Comparison of ENCODE assay signal across 33 mouse cellular contexts in genomic region chr17:34272102-34272501, GRCm38 (mm10). TPM values are rescaled to one million over a fixed set of nuclear protein-coding genes. Genes with fewer than 3 reads are reported as not detected.
DNase-seq lines count a peak whose midpoint lies in the region; ATAC-seq and TF ChIP-seq lines count a peak whose summit lies in the region.
"Had no signal": no experiment of that assay in that cellular context is flagged by ENCODE, and none has a peak within 500 bp of the region (broad histone marks: within the 10 kb centered on the region; RNA-seq: fewer than 3 reads in every experiment).

No protein-coding gene starts in this region.

- no peaks in the 10 kb centered on the region for H3K36me3 ChIP-seq in heart, adult 2 months (ENCODE audit: control insufficient read depth, insufficient read depth, low read length)
- no peaks in the 10 kb centered on the region for H3K36me3 ChIP-seq in kidney, postnatal 0 days (ENCODE audit: insufficient read depth, low read length)
- no peaks in the 10 kb centered on the region for H3K36me3 ChIP-seq in midbrain, embryonic 14.5 days (ENCODE audit: control insufficient read depth, insufficient read depth, low read length)
- H3K36me3 ChIP-seq: embryonic facial prominence, embryonic 12.5 days; embryonic facial prominence, embryonic 15.5 days; forebrain, embryonic 15.5 days had no signal

- H3K9me3 ChIP-seq in kidney, postnatal 0 days (replicated peaks; ENCODE audit: low read length): no peaks in the 10 kb centered on the region
- H3K9me3 ChIP-seq in midbrain, embryonic 14.5 days (ENCODE audit: control insufficient read depth, low read length): no peaks in the 10 kb centered on the region
- H3K9me3 ChIP-seq: embryonic facial prominence, embryonic 12.5 days; forebrain, embryonic 15.5 days had no signal

- H3K4me3 ChIP-seq in heart, adult 2 months: no peak overlapping the region
- no peak overlapping the region for H3K4me3 ChIP-seq in kidney, postnatal 0 days (replicated peaks; ENCODE audit: low read depth, low read length)
- H3K4me3 ChIP-seq in midbrain, embryonic 14.5 days (replicated peaks; ENCODE audit: low read depth, low read length): no peak overlapping the region
- H3K4me3 ChIP-seq: embryonic facial prominence, embryonic 12.5 days; embryonic facial prominence, embryonic 15.5 days; forebrain, embryonic 15.5 days had no signal

- DNase-seq in CD4-positive, CD25-positive, alpha-beta regulatory T cell, adult 2 months (ENCODE audit: low read depth, low spot score): peak; percentile 37
- no peak for DNase-seq in heart, adult 2 months
- DNase-seq in heart, adult 18-20 months: no peak
- peak; percentile 28 for DNase-seq in kidney, postnatal 0 days (ENCODE audit: low spot score)
- no peak for DNase-seq in kidney, postnatal 36 days
- peak; percentile 43 for DNase-seq in induced T-regulatory cell, adult 2 months (ENCODE audit: low read depth)
- DNase-seq in midbrain, embryonic 14.5 days: no peak
- DNase-seq: adrenal gland, adult 2 months; adrenal gland, postnatal 14 days; cerebellum, adult 11 months; cerebellum, adult 2 months; cerebellum, adult 9-11 months; cerebellum, postnatal 25 days; gastrocnemius, postnatal 10 days; gastrocnemius, postnatal 36 days; heart, postnatal 14 days; heart, postnatal 4 days had no signal

- H3K27me3 ChIP-seq in heart, adult 2 months (ENCODE audit: control insufficient read depth, insufficient read depth, low read length): no peaks in the 10 kb centered on the region
- no peaks in the 10 kb centered on the region for H3K27me3 ChIP-seq in kidney, postnatal 0 days (ENCODE audit: insufficient read depth, low read length)
- no peaks in the 10 kb centered on the region for H3K27me3 ChIP-seq in midbrain, embryonic 14.5 days (ENCODE audit: control insufficient read depth, insufficient read depth, low read length)
- H3K27me3 ChIP-seq: embryonic facial prominence, embryonic 12.5 days; embryonic facial prominence, embryonic 15.5 days; forebrain, embryonic 15.5 days had no signal

- no peak overlapping the region for H3K27ac ChIP-seq in heart, adult 2 months
- H3K27ac ChIP-seq in kidney, postnatal 0 days: no peak overlapping the region
- no peak overlapping the region for H3K27ac ChIP-seq in midbrain, embryonic 14.5 days (replicated peaks; ENCODE audit: low read depth, low read length)
- H3K27ac ChIP-seq: embryonic facial prominence, embryonic 12.5 days; embryonic facial prominence, embryonic 15.5 days; forebrain, embryonic 15.5 days; hindbrain, embryonic 14.5 days; hindbrain, postnatal 0 days had no signal

- TF ChIP-seq CTCF in heart, adult 2 months (IDR thresholded peaks at IDR 0.05): 0 out of 2 replicates have a peak, but pooled peaks have one; percentile 5
- TF ChIP-seq CTCF in kidney, postnatal 0 days (IDR thresholded peaks at IDR 0.05; ENCODE audit: low read depth): peak; percentile 53

- no peaks in the 10 kb centered on the region for H3K4me1 ChIP-seq in heart, adult 2 months (ENCODE audit: control insufficient read depth, insufficient read depth, low read length)
- H3K4me1 ChIP-seq in kidney, postnatal 0 days (replicated peaks; ENCODE audit: insufficient read depth, low read length): no peaks in the 10 kb centered on the region
- H3K4me1 ChIP-seq in midbrain, embryonic 14.5 days (ENCODE audit: control insufficient read depth, insufficient read depth, low read length): no peaks in the 10 kb centered on the region
- H3K4me1 ChIP-seq: embryonic facial prominence, embryonic 12.5 days; embryonic facial prominence, embryonic 15.5 days; forebrain, embryonic 15.5 days had no signal

- H3K9ac ChIP-seq in heart, adult 2 months (ENCODE audit: low read depth, low read length): no peak overlapping the region
- H3K9ac ChIP-seq in kidney, postnatal 0 days (ENCODE audit: low read depth, low read length): no peak overlapping the region
- H3K9ac ChIP-seq in midbrain, embryonic 14.5 days (replicated peaks; ENCODE audit: low read length): no peak overlapping the region
- H3K9ac ChIP-seq: embryonic facial prominence, embryonic 12.5 days; embryonic facial prominence, embryonic 15.5 days; forebrain, embryonic 15.5 days; hindbrain, embryonic 14.5 days had no signal

- whole genome bisulfite sequencing in heart, adult 2 months: 87% methylated on average over 1 of the region's 1 CpGs
- WGBS in kidney, postnatal 0 days: 87% methylated on average over 1 of the region's 1 CpGs
- WGBS in midbrain, embryonic 14.5 days: 90% methylated on average over 1 of the region's 1 CpGs

- no peak overlapping the region for H3K4me2 ChIP-seq in kidney, postnatal 0 days (ENCODE audit: low read length)
- H3K4me2 ChIP-seq in midbrain, embryonic 14.5 days (ENCODE audit: low read length): no peak overlapping the region
- H3K4me2 ChIP-seq: embryonic facial prominence, embryonic 12.5 days; embryonic facial prominence, embryonic 15.5 days; forebrain, embryonic 15.5 days; heart, embryonic 11.5 days; hindbrain, embryonic 14.5 days had no signal

- TF ChIP-seq POLR2A in heart, adult 2 months (IDR thresholded peaks at IDR 0.05; ENCODE audit: insufficient read depth, low read depth, low read length): no peak

- TF ChIP-seq EP300 in heart, adult 2 months (IDR thresholded peaks at IDR 0.05; ENCODE audit: insufficient read depth, low read depth, low read length): no peak

- no peaks in the 10 kb centered on the region for H3K79me2 ChIP-seq in heart, adult 2 months (replicated peaks; ENCODE audit: control insufficient read depth, insufficient read depth, low read length)

- intact Hi-C loops in heart, adult 2 months (cut with DNase I): no loop called here

- no peak for ATAC-seq in CD4-positive, CD25-positive, alpha-beta regulatory T cell, adult 4 months
- ATAC-seq in kidney, postnatal 0 days (replicated peaks; ENCODE audit: low FRiP score, low read depth): no peak
- no peak for ATAC-seq in midbrain, embryonic 14.5 days (ENCODE audit: low FRiP score, low TSS enrichment)
- ATAC-seq: forebrain, embryonic 15.5 days; hindbrain, postnatal 0 days had no signal

RNA-seq across cellular contexts. Expression of gene H2-Ab1, which starts 14.6 kb away (rescaled TPM):
- 10 to 100 TPM in 1 of 2 experiments, 1 to 10 TPM in 1; 8.9 to 77.0 TPM for polyA plus RNA-seq in CD4-positive, CD25-positive, alpha-beta regulatory T cell, adult 4 months (2017; shearing (Covaris generic))
- 10 to 100 TPM; 21.1 to 25.7 TPM for total RNA-seq in heart, adult 2 months (2021)
- 114 and 190 TPM in 2 replicates for polyA plus RNA-seq in heart, adult 2 months (2012; rRNA removed)
- 10 to 100 TPM; 36.6 to 43.8 TPM for total RNA-seq in heart, adult 18-20 months (2021)
- polyA plus RNA-seq in kidney, postnatal 0 days (2015; fragmentation: Nextera tagmentation; extraction: Ambion mirVana): 48.2 and 49.7 TPM in 2 replicates
- 1.1 and 2.0 TPM in 2 replicates for polyA plus RNA-seq in midbrain, embryonic 14.5 days (2014; fragmentation: Nextera tagmentation; extraction: Ambion mirVana)
- total RNA-seq: MEL had no signal

RNA-seq across cellular contexts. Expression of gene H2-Aa, which starts 15.5 kb away (rescaled TPM):
- polyA plus RNA-seq in CD4-positive, CD25-positive, alpha-beta regulatory T cell, adult 4 months (2017; shearing (Covaris generic)): 100 to 1,000 TPM in 1 of 2 experiments, 10 to 100 TPM in 1; 11.3 to 101 TPM
- 10 to 100 TPM; 26.8 to 38.4 TPM for total RNA-seq in heart, adult 2 months (2021)
- polyA plus RNA-seq in heart, adult 2 months (2012; rRNA removed): 99.0 and 141 TPM in 2 replicates
- total RNA-seq in heart, adult 18-20 months (2021): 10 to 100 TPM; 52.0 to 53.2 TPM
- 5.9 and 6.0 TPM in 2 replicates for polyA plus RNA-seq in kidney, postnatal 0 days (2015; fragmentation: Nextera tagmentation; extraction: Ambion mirVana)
- 0.83 TPM in 1 of 2 replicates, not detected in the other for polyA plus RNA-seq in midbrain, embryonic 14.5 days (2014; fragmentation: Nextera tagmentation; extraction: Ambion mirVana)
- total RNA-seq: MEL had no signal
- polyA plus RNA-seq: forebrain, embryonic 11.5 days; forebrain, embryonic 15.5 days; heart, embryonic 11.5 days; hindbrain, embryonic 11.5 days had no signal

RNA-seq across cellular contexts. Expression of gene H2-Ob, which starts 33.4 kb away (rescaled TPM):
- 100 to 1,000 TPM in 1 of 2 experiments, 10 to 100 TPM in 1; 81.1 to 105 TPM for polyA plus RNA-seq in CD4-positive, CD25-positive, alpha-beta regulatory T cell, adult 4 months (2017; shearing (Covaris generic))
- 1 to 10 TPM in 1 of 2 experiments, under 1 TPM in 1; 0.55 to 1.0 TPM for total RNA-seq in heart, adult 2 months (2021)
- 3.5 and 6.2 TPM in 2 replicates for polyA plus RNA-seq in heart, adult 2 months (2012; rRNA removed)
- total RNA-seq in heart, adult 18-20 months (2021): 1 to 10 TPM in 1 of 2 experiments, under 1 TPM in 1; 0.77 to 5.7 TPM
- 0.11 and 0.18 TPM in 2 replicates for polyA plus RNA-seq in kidney, postnatal 0 days (2015; fragmentation: Nextera tagmentation; extraction: Ambion mirVana)
- polyA plus RNA-seq in midbrain, embryonic 14.5 days (2014; fragmentation: Nextera tagmentation; extraction: Ambion mirVana): not detected in 2 replicates
- polyA plus RNA-seq: embryonic facial prominence, embryonic 12.5 days; forebrain, embryonic 11.5 days; forebrain, embryonic 15.5 days; heart, embryonic 11.5 days; heart, embryonic 14.5 days; hindbrain, embryonic 11.5 days; hindbrain, embryonic 14.5 days had no signal

RNA-seq across cellular contexts. Expression of gene H2-Eb1, which starts 33.6 kb away (rescaled TPM):
- polyA plus RNA-seq in CD4-positive, CD25-positive, alpha-beta regulatory T cell, adult 4 months (2017; shearing (Covaris generic)): 10 to 100 TPM; 12.7 to 77.2 TPM
- 10 to 100 TPM; 28.9 to 36.5 TPM for total RNA-seq in heart, adult 2 months (2021)
- polyA plus RNA-seq in heart, adult 2 months (2012; rRNA removed): 49.5 and 74.4 TPM in 2 replicates
- 10 to 100 TPM; 54.9 to 60.2 TPM for total RNA-seq in heart, adult 18-20 months (2021)
- 13.6 and 14.3 TPM in 2 replicates for polyA plus RNA-seq in kidney, postnatal 0 days (2015; fragmentation: Nextera tagmentation; extraction: Ambion mirVana)
- 2.4 and 2.7 TPM in 2 replicates for polyA plus RNA-seq in midbrain, embryonic 14.5 days (2014; fragmentation: Nextera tagmentation; extraction: Ambion mirVana)

RNA-seq across cellular contexts. Expression of gene H2-Eb2, which starts 53.4 kb away (rescaled TPM):
- under 1 TPM in 1 of 2 experiments, not detected in 1; 0.18 TPM for polyA plus RNA-seq in CD4-positive, CD25-positive, alpha-beta regulatory T cell, adult 4 months (2017; shearing (Covaris generic))
- not detected for total RNA-seq in heart, adult 2 months (2021)
- polyA plus RNA-seq in heart, adult 2 months (2012; rRNA removed): 0.09 and 0.33 TPM in 2 replicates
- total RNA-seq in heart, adult 18-20 months (2021): under 1 TPM in 1 of 2 experiments, not detected in 1; 0.46 TPM
- 0.06 TPM in 1 of 2 replicates, not detected in the other for polyA plus RNA-seq in kidney, postnatal 0 days (2015; fragmentation: Nextera tagmentation; extraction: Ambion mirVana)
- polyA plus RNA-seq in midbrain, embryonic 14.5 days (2014; fragmentation: Nextera tagmentation; extraction: Ambion mirVana): 0.16 TPM in 1 of 2 replicates, not detected in the other
- total RNA-seq: adrenal gland, adult 2 months; adrenal gland, postnatal 14 days; adrenal gland, postnatal 4 days; common myeloid progenitor, adult 5-6 weeks; gastrocnemius, adult 18-20 months; gastrocnemius, postnatal 10 days; gastrocnemius, postnatal 36 days; granulocyte monocyte progenitor cell, adult 5-6 weeks; heart, postnatal 4 days; MEL had no signal
- polyA plus RNA-seq: embryonic facial prominence, embryonic 12.5 days; embryonic facial prominence, embryonic 15.5 days; forebrain, embryonic 11.5 days; heart, embryonic 11.5 days; heart, embryonic 14.5 days; hindbrain, embryonic 11.5 days; intestine, embryonic 14.5 days had no signal

Comparison
In these comparisons a context has a peak if more than half of its experiments do, and no peak if none do; other contexts are left out.
1. DNase-seq: peak in CD4-positive, CD25-positive, alpha-beta regulatory T cell, adult 2 months (single experiment), kidney, postnatal 0 days (single experiment) and induced T-regulatory cell, adult 2 months (single experiment); none in heart, adult 2 months (0 of 2), heart, adult 18-20 months (0 of 2), kidney, postnatal 36 days (0 of 2) and midbrain, embryonic 14.5 days (single experiment).
2. RNA of gene H2-Ob, which starts 33.4 kb away (polyA plus RNA-seq): 81.1 to 105 TPM in CD4-positive, CD25-positive, alpha-beta regulatory T cell, adult 4 months; 3.5 to 6.2 TPM in heart, adult 2 months, 0.11 to 0.18 TPM in kidney, postnatal 0 days and not detected in midbrain, embryonic 14.5 days; every median in the first group is over 10 times any median in the second.